Mouse (Mus musculus) lung, embryonic 15.5 days (tissue): ENCODE data around the gene Ypel2. TPM values are rescaled to one million over a fixed set of nuclear protein-coding genes. Genes with fewer than 3 reads are reported as not detected.
A peak's percentile ranks its signal among the peaks of the same experiment; 100 is the strongest.

Experiments used
- ATAC-seq: fragments of 200-750 bp; cut with Nextera tagmentation; 2 replicates; pipeline ENCODE4 v1.8.0; 2017; ENCODE audit warnings: moderate number of reproducible peaks, borderline replicate concordance; ENCODE audit not compliant: low FRiP score, low TSS enrichment; ENCODE audit errors: extremely low read depth
- H3K27ac ChIP-seq: fragments of 300-500 bp; sonication (generic); 2 replicates; pipeline ENCODE4 v1.5.1; 2015; ENCODE audit warnings: moderate library complexity, mild to moderate bottlenecking, inconsistent platforms
- H3K27me3 ChIP-seq: fragments of 300-500 bp; sonication (generic); 2 replicates; pipeline ENCODE4 v1.6.1; 2015; ENCODE audit warnings: inconsistent platforms
- H3K36me3 ChIP-seq: fragments of 300-500 bp; sonication (generic); 2 replicates; pipeline ENCODE4 v1.6.1; 2015; ENCODE audit warnings: inconsistent platforms
- H3K4me1 ChIP-seq: fragments of 300-500 bp; sonication (generic); 2 replicates; pipeline ENCODE4 v1.6.1; 2015; ENCODE audit warnings: inconsistent platforms
- H3K4me2 ChIP-seq: fragments of 300-500 bp; sonication (generic); 2 replicates; pipeline ENCODE4 v1.6.1; 2015; ENCODE audit warnings: inconsistent platforms, mild to moderate bottlenecking, moderate library complexity
- H3K4me3 ChIP-seq: fragments of 300-500 bp; sonication (generic); 2 replicates; pipeline ENCODE4 v1.5.1; 2015; ENCODE audit warnings: mild to moderate bottlenecking, inconsistent platforms
- H3K9ac ChIP-seq: fragments of 300-500 bp; sonication (generic); 2 replicates; pipeline ENCODE4 v1.6.1; 2015; ENCODE audit warnings: inconsistent platforms
- H3K9me3 ChIP-seq: fragments of 300-500 bp; sonication (generic); 2 replicates; pipeline ENCODE4 v1.6.1; 2016; ENCODE audit warnings: inconsistent platforms
- WGBS: fragments of 180-500 bp; shearing (Covaris S2); methylation state at CpG from one replicate; pipeline ENCODE4 v1.1.7; 2015; 5-methylcytosine and 5-hydroxymethylcytosine counted together
- polyA plus RNA-seq: library from polyadenylated mRNA; unstranded; fragments of >200 nt; fragmentation: Nextera tagmentation; extraction: Ambion mirVana; gene quantifications from 2 replicates; pipeline ENCODE4 v1.2.1, GENCODE M21; 2015

The Ypel2 gene
- polyA plus RNA-seq, 1 experiment from 2014 or later: 9.4 TPM

GRCm38 (mm10) chr11:86945058-86945457 is 48.4 kb downstream of the Ypel2 start:
- WGBS: 45% methylated on average over 8 of the region's 8 CpGs
- H3K4me3 ChIP-seq: no peak overlapping the region
- H3K4me2 ChIP-seq: no peak overlapping the region
- H3K4me1 ChIP-seq: peaks cover 15% of the 10 kb centered on the region; the same call in 1 of the 2 replicates
- H3K9me3 ChIP-seq: no peaks in the 10 kb centered on the region
- no peak for ATAC-seq
- H3K27me3 ChIP-seq: no peaks in the 10 kb centered on the region
- peaks cover 22% of the 10 kb centered on the region for H3K36me3 ChIP-seq
- H3K9ac ChIP-seq: no peak overlapping the region
- peak overlapping the region; percentile 27 for H3K27ac ChIP-seq

- no peaks in the 10 kb centered on the region for H3K9me3 ChIP-seq
- no peak overlapping the region for H3K4me2 ChIP-seq
- peaks cover 23% of the 10 kb centered on the region for H3K36me3 ChIP-seq
- H3K4me1 ChIP-seq: peaks cover 14% of the 10 kb centered on the region; the same call in 1 of the 2 replicates
- no peaks in the 10 kb centered on the region for H3K27me3 ChIP-seq
- peak overlapping the region; percentile 27; the same call in 1 of the 2 replicates for H3K27ac ChIP-seq
- peak; percentile 39; the same call in 1 of the 2 replicates for ATAC-seq
- 43% methylated on average over 8 of the region's 8 CpGs for WGBS
- no peak overlapping the region for H3K9ac ChIP-seq
- H3K4me3 ChIP-seq: no peak overlapping the region
Observed at GRCm38 (mm10) chr11:86944539-86944938, 49.0 kb downstream of the Ypel2 start.

DNA sequence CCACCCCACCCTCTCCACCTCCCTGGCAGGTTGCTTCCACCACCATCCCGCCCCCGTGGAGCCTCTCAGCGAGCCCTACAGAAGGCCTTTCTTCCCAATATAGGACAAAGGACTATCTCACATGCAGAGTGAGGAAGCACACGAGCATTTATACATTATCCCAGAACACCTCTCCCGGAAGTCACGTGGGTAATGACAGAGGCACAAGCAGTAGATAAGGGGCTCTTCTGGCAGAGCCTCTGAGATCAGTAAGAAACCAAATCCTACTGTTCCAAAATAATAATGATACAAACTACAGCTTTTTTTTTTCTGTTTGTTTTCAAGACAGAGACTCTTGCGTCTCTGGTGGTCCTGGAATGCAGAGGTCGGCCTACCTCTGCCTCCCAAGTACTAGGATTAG is 51.6 kb downstream of the Ypel2 start:
- Histone ChIP-seq H3K27ac (no peak overlapping the region), H3K4me1 (peaks cover 21% of the 10 kb centered on the region), H3K4me2 (no peak overlapping the region), H3K27me3 (no peaks in the 10 kb centered on the region), H3K4me3 (no peak overlapping the region), H3K9ac (no peak overlapping the region), H3K9me3 (no peaks in the 10 kb centered on the region), H3K36me3 (peaks cover 23% of the 10 kb centered on the region)
- WGBS: 80% methylated on average over 8 of the region's 8 CpGs
- ATAC-seq: no peak

GRCm38 (mm10) chr11:86939503-86939902 is 54.0 kb downstream of the Ypel2 start:
- peaks cover 23% of the 10 kb centered on the region for H3K36me3 ChIP-seq
- 53% methylated on average over 6 of the region's 6 CpGs for WGBS

GRCm38 (mm10) chr11:86938551-86938950 is 55.0 kb downstream of the Ypel2 start:
- H3K9me3 ChIP-seq: no peaks in the 10 kb centered on the region
- H3K9ac ChIP-seq: no peak overlapping the region
- H3K27ac ChIP-seq: no peak overlapping the region
- no peaks in the 10 kb centered on the region for H3K27me3 ChIP-seq
- no peak for ATAC-seq
- H3K36me3 ChIP-seq: peaks cover 19% of the 10 kb centered on the region
- H3K4me1 ChIP-seq: peaks cover 8% of the 10 kb centered on the region
- no peak overlapping the region for H3K4me3 ChIP-seq
- H3K4me2 ChIP-seq: no peak overlapping the region
- 56% methylated on average over 3 of the region's 3 CpGs for WGBS

More at GRCm38 (mm10) chr11:86939503-86939902, 54.0 kb downstream of the Ypel2 start:
- Histone ChIP-seq H3K27me3 (no peaks in the 10 kb centered on the region), H3K4me1 (peaks cover 14% of the 10 kb centered on the region), H3K9me3 (no peaks in the 10 kb centered on the region), H3K27ac (no peak overlapping the region), H3K4me3 (no peak overlapping the region), H3K4me2 (no peak overlapping the region), H3K9ac (no peak overlapping the region)
- ATAC-seq: no peak

GRCm38 (mm10) chr11:86938108-86938507 is 55.4 kb downstream of the Ypel2 start:
- Histone ChIP-seq H3K27me3 (no peaks in the 10 kb centered on the region), H3K27ac (no peak overlapping the region), H3K36me3 (peaks cover 15% of the 10 kb centered on the region), H3K9me3 (no peaks in the 10 kb centered on the region), H3K4me2 (no peak overlapping the region), H3K9ac (no peak overlapping the region), H3K4me1 (peaks cover 8% of the 10 kb centered on the region), H3K4me3 (no peak overlapping the region)
- WGBS: 67% methylated on average over 4 of the region's 4 CpGs
- ATAC-seq: no peak

DNA sequence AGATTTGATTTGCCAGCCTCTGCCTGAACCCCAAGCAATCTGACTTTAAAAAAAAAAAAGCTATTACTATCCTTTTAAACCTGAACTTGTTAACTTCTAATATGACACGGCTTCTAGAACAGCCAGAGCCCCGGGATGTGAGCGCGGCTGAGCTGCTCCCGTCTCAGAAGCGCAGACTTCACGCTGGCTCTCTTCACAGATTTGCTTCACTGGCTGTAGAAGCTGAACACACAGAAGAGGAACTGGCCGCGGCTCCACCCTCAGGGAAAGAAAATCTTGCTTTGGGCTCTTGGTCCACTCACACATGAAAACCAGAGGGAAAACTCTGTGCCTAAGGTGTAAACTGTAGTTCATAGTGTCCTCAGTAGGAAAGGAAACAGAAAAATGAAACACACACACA is 56.6 kb downstream of the Ypel2 start:
- Histone ChIP-seq H3K36me3 (peaks cover 10% of the 10 kb centered on the region), H3K4me1 (peaks cover 8% of the 10 kb centered on the region)
- 66% methylated on average over 9 of the region's 9 CpGs for WGBS

GRCm38 (mm10) chr11:86934895-86935294 is 58.6 kb downstream of the Ypel2 start:
- no peak overlapping the region for H3K27ac ChIP-seq
- no peak overlapping the region for H3K4me2 ChIP-seq
- H3K9ac ChIP-seq: no peak overlapping the region
- H3K27me3 ChIP-seq: no peaks in the 10 kb centered on the region
- WGBS: 79% methylated on average over 2 of the region's 2 CpGs
- no peaks in the 10 kb centered on the region for H3K36me3 ChIP-seq
- peaks cover 8% of the 10 kb centered on the region for H3K4me1 ChIP-seq
- no peak for ATAC-seq
- no peaks in the 10 kb centered on the region for H3K9me3 ChIP-seq
- H3K4me3 ChIP-seq: no peak overlapping the region

More for the DNA sequence above, 56.6 kb downstream of the Ypel2 start:
- H3K4me3 ChIP-seq: no peak overlapping the region
- H3K27ac ChIP-seq: no peak overlapping the region
- no peak overlapping the region for H3K9ac ChIP-seq
- H3K4me2 ChIP-seq: no peak overlapping the region
- no peak for ATAC-seq
- no peaks in the 10 kb centered on the region for H3K27me3 ChIP-seq
- H3K9me3 ChIP-seq: no peaks in the 10 kb centered on the region

DNA sequence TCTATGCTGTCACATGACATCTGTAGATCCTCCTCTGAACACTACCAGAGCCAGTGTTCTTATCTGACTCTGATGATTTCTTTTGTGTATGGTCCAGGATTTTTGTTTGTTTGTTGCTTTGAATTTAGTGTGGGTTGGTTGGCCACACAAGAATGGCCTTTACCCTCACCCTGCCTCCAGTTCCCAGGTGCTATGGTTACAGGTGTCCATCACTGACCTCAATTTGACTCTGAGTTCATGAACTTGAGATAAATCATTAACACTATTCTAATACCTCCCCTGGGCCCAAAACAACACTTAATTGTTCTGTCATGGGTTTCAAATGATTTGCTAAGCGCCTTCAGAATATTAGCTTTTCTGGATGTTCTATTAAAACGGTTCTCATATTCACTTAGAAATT is 61.3 kb downstream of the Ypel2 start:
- no peak for ATAC-seq
- Histone ChIP-seq H3K4me3 (no peak overlapping the region), H3K9me3 (no peaks in the 10 kb centered on the region), H3K36me3 (no peaks in the 10 kb centered on the region), H3K27ac (no peak overlapping the region), H3K4me1 (peaks cover 3% of the 10 kb centered on the region; the same call in 1 of the 2 replicates), H3K4me2 (no peak overlapping the region), H3K27me3 (no peaks in the 10 kb centered on the region), H3K9ac (no peak overlapping the region)
- 80% methylated on average over 2 of the region's 2 CpGs for WGBS

DNA sequence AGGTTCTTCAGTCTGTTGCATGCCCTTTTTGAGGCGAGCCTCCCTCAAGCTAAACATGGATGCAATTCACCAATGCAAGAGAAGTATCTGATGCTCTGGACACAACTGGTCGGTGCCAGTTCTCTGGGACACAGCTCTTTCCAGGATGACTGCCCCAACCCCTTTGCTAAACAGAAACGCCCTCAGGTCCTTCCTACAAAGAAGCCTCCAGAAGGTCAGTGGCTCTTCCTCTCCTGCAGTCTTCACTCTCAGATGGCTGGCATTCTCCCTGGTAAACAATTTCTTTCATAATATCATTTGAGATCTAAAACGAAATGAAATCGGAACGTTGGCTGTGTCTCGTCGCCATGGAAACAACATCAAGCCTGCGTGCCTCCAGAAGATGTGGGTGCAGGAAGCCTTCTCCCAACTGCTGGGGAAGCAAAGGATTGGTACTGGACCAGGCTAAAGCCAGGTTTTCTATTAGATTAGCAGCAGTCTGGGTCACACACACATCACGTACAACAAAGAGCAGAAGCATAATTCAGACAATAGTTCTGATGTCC is 62.8 kb downstream of the Ypel2 start:
- WGBS: 69% methylated on average over 10 of the region's 10 CpGs
- no peaks in the 10 kb centered on the region for H3K36me3 ChIP-seq
- H3K4me1 ChIP-seq: no peaks in the 10 kb centered on the region
- H3K27ac ChIP-seq: no peak overlapping the region
- no peak overlapping the region for H3K4me2 ChIP-seq
- H3K27me3 ChIP-seq: no peaks in the 10 kb centered on the region
- no peaks in the 10 kb centered on the region for H3K9me3 ChIP-seq
- H3K4me3 ChIP-seq: no peak overlapping the region
- no peak for ATAC-seq
- H3K9ac ChIP-seq: no peak overlapping the region

DNA sequence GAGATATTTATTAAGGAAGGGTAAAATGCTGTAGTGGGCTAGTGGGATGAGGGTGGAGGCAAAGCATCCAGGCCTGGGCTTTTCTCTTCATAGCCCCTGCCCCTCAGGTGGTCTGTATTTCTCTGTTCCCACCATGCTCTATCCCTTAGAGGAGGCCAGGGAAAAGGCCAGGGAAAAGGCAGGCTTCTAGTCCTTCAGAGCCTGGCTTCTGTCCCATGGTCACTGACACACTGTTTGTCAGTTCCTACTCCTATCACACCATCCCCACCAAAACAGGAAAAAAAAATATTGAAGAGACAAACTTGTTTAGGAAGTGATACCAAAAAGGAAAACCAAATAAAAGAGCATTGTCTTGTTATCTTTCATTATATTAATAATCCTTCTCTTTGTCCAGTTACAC is 63.5 kb downstream of the Ypel2 start:
- no peak overlapping the region for H3K4me3 ChIP-seq
- H3K36me3 ChIP-seq: no peaks in the 10 kb centered on the region
- no peak overlapping the region for H3K27ac ChIP-seq
- no peak overlapping the region for H3K9ac ChIP-seq
- no peak overlapping the region for H3K4me2 ChIP-seq
- H3K4me1 ChIP-seq: peaks cover 4% of the 10 kb centered on the region; the same call in 1 of the 2 replicates
- no peaks in the 10 kb centered on the region for H3K9me3 ChIP-seq
- ATAC-seq: no peak
- no peaks in the 10 kb centered on the region for H3K27me3 ChIP-seq

DNA sequence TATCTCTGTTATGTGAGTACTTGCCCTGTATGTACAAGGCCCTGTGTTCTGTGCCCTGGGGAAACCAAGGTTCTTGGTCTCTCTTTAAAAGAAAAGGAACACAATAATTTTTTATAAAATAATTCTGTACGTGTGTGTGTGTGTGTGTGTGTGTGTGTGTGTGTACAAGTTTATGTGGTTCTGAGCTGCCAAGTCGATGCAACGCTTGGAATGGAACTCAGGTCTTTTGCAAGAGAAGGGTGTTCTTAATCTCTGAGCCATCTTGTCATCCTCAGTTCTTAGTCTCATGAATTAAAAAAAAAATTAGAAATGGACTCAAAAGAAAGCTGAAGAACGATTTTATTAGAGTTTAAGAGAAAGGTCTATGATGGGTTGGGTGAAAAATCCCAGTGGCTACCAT is 64.0 kb downstream of the Ypel2 start:
- Histone ChIP-seq H3K36me3 (no peaks in the 10 kb centered on the region), H3K9me3 (no peaks in the 10 kb centered on the region), H3K4me1 (peaks cover 4% of the 10 kb centered on the region; the same call in 1 of the 2 replicates), H3K9ac (no peak overlapping the region), H3K4me3 (no peak overlapping the region), H3K27ac (no peak overlapping the region), H3K27me3 (no peaks in the 10 kb centered on the region), H3K4me2 (no peak overlapping the region)
- ATAC-seq: no peak
- 71% methylated on average over 4 of the region's 4 CpGs for WGBS
